Mouse (Mus musculus) E14TG2a.4 (cell line): Measurements from ENCODE around the gene Mpz.
"Not testable (repeated sequence)": the region's sequence is repeated elsewhere in the genome, so short reads cannot be mapped to it uniquely, and the experiment has no call there.

Experiments
- H3K27me3 ChIP-seq: 2 replicates; pipeline ENCODE4 v1.6.1; 2014; ENCODE audit warnings: low read length, control low read depth; ENCODE audit not compliant: insufficient read depth
- H3K36me3 ChIP-seq: 2 replicates; pipeline ENCODE4 v1.6.1; 2014; ENCODE audit warnings: low read length, control low read depth; ENCODE audit not compliant: insufficient read depth
- H3K4me1 ChIP-seq: replicated peaks from 2 replicates; pipeline ENCODE4 v1.6.1; 2014; ENCODE audit warnings: low read depth, low read length, control low read depth
- H3K4me3 ChIP-seq: replicated peaks from 2 replicates; pipeline ENCODE4 v1.5.1; 2014; ENCODE audit warnings: mild to moderate bottlenecking, low read length
- H3K9me3 ChIP-seq: 2 replicates; pipeline ENCODE4 v1.6.1; 2014; ENCODE audit warnings: low read length, control low read depth
- CTCF ChIP-seq: conservative IDR thresholded peaks from 2 replicates; pipeline ENCODE4 v1.5.1; 2014; ENCODE audit warnings: low read length
- NANOG ChIP-seq: IDR thresholded peaks from 2 replicates; pipeline ENCODE4 v1.6.1; 2014; ENCODE audit warnings: borderline replicate concordance, low read length, mixed read lengths
- POU5F1 ChIP-seq: IDR thresholded peaks from 2 replicates; pipeline ENCODE4 v1.6.1; 2014; ENCODE audit warnings: low read length, borderline replicate concordance

The Mpz gene

GRCm38 (mm10) chr1:171120893-171121292, 29.6 kb upstream of the Mpz start:
- TF ChIP-seq NANOG, result no peak
- TF ChIP-seq POU5F1, result no peak
- no peak for TF ChIP-seq CTCF
- no peaks in the 10 kb centered on the region for H3K9me3 ChIP-seq
- H3K4me1 ChIP-seq, result peaks cover 40% of the 10 kb centered on the region
- H3K36me3 ChIP-seq, result no peaks in the 10 kb centered on the region
- H3K27me3 ChIP-seq, result no peaks in the 10 kb centered on the region
- no peak overlapping the region for H3K4me3 ChIP-seq

GRCm38 (mm10) chr1:171121839-171122238, 28.7 kb upstream of the Mpz start:
- H3K4me3 ChIP-seq, result no peak overlapping the region
- peaks cover 50% of the 10 kb centered on the region for H3K4me1 ChIP-seq
- no peak for TF ChIP-seq CTCF
- TF ChIP-seq NANOG, result no peak
- no peak for TF ChIP-seq POU5F1
- no peaks in the 10 kb centered on the region for H3K9me3 ChIP-seq
- no peaks in the 10 kb centered on the region for H3K36me3 ChIP-seq
- H3K27me3 ChIP-seq, result no peaks in the 10 kb centered on the region

GRCm38 (mm10) chr1:171122932-171123331, 27.6 kb upstream of the Mpz start:
- H3K4me3 ChIP-seq, result no peak overlapping the region
- no peaks in the 10 kb centered on the region for H3K9me3 ChIP-seq
- no peaks in the 10 kb centered on the region for H3K27me3 ChIP-seq
- H3K36me3 ChIP-seq, result peaks cover 3% of the 10 kb centered on the region
- H3K4me1 ChIP-seq, result peaks cover 54% of the 10 kb centered on the region
- TF ChIP-seq NANOG (no peak), POU5F1 (no peak), CTCF (no peak)

DNA sequence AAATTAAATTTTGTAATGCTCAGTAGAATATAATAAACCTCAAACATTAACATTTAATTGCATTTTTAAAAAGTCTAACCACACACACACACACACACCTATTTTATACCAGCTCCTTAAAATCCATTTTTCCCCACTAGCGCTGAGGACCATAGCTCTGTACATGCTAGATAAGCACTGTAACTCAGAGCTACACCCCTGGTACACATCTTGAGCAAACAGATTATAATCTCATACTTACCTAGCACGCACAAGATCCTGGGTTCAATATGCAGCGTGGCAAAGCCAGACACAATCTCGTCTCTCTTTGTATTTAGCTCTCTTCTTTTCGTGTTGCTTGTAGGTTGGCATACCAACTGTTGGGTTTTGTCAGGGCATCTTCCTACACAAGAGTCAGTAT, 26.1 kb upstream of the Mpz start:
- H3K36me3 ChIP-seq, result peaks cover 17% of the 10 kb centered on the region
- TF ChIP-seq NANOG, result no peak
- TF ChIP-seq CTCF, result no peak
- TF ChIP-seq POU5F1, result no peak
- H3K4me3 ChIP-seq, result no peak overlapping the region
- H3K9me3 ChIP-seq, result no peaks in the 10 kb centered on the region
- peaks cover 61% of the 10 kb centered on the region for H3K4me1 ChIP-seq
- no peaks in the 10 kb centered on the region for H3K27me3 ChIP-seq

- peaks cover 56% of the 10 kb centered on the region for H3K36me3 ChIP-seq
- no peaks in the 10 kb centered on the region for H3K27me3 ChIP-seq
- peaks cover 73% of the 10 kb centered on the region for H3K4me1 ChIP-seq
- H3K4me3 ChIP-seq, result peak overlapping the region; percentile 55; the same call in 1 of the 2 replicates
- TF ChIP-seq POU5F1 (no peak), NANOG (no peak), CTCF (no peak)
- H3K9me3 ChIP-seq, result no peaks in the 10 kb centered on the region
These were observed 21.3 kb upstream of the Mpz start for GRCm38 (mm10) chr1:171129251-171129650.

DNA sequence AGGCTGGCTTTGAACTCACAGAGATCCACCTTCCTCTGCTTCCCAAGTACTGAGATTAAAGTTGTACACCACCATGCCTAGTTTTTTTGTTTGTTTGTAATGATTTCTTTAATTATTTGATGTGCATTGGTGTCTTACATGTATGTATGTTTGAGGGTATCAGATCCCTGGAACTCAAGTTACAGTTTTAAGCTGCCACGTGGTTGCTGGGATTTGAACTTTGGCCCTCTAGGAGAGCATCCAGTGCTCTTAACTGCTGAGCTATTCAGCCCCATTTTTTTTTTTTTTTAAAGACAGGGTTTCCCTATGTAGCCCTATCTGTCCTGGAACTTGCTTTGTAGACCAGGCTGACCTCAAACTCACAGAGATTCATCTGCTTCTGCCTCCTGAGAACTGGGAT, 19.5 kb upstream of the Mpz start:
- no peak overlapping the region for H3K4me3 ChIP-seq
- H3K36me3 ChIP-seq, result peaks cover 71% of the 10 kb centered on the region
- no peaks in the 10 kb centered on the region for H3K27me3 ChIP-seq
- TF ChIP-seq POU5F1 (no peak), NANOG (no peak), CTCF (no peak)
- no peaks in the 10 kb centered on the region for H3K9me3 ChIP-seq
- H3K4me1 ChIP-seq, result peaks cover 74% of the 10 kb centered on the region

DNA sequence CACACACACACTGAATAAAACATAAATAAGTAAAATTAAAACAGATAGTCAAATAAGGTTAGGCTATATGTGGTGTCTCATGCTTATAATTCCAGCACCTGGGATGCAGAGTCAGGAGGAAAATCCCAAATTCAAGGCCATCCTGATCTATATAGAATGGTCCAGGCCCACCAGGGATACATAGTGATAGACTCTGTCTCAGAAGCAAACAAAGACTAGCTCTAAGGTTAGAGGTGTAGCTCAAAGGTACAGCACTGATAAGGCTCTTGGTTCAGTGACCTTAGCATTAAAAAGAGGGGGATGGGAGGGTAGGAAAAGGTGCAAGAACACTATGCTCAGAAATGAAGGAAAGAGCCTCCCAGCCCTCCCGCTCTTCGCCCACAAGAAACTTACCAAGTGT, 14.9 kb upstream of the Mpz start:
- TF ChIP-seq NANOG (no peak), POU5F1 (no peak), CTCF (no peak)
- no peak overlapping the region for H3K4me3 ChIP-seq
- H3K36me3 ChIP-seq, result peaks cover 70% of the 10 kb centered on the region
- peaks cover 76% of the 10 kb centered on the region for H3K4me1 ChIP-seq
- no peaks in the 10 kb centered on the region for H3K9me3 ChIP-seq
- no peaks in the 10 kb centered on the region for H3K27me3 ChIP-seq

DNA sequence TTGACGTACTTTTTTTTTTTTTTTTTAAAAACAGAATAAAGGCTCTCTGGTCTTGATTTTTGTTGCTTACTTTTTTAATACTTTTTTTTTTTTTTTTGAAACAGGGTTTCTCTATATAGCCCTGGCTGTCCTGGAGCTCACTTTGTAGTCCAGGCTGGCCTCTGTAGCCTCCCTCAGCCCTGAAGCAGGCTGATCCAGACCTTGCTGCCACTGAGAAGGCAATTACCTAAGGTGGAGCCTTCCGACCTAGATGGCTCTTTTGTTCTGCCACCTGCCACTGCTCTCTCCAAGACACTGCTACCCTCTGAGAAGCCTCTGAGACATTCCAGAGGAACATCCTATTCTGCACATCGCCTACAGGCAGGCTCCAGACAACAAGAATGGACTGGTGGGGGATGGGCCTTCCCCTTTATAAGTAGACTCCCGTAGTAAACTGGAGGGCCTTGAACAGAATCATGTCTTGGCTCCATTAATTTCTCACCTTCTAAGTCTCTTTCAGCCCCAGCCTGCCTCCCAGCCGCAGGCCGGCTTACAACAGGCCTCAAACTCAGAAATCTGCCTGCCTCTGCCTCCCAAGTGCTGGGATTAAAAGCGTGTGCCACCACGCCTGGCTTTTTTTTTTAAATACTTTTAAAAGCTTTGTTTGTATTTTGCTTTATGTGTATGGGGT, 12.9 kb upstream of the Mpz start:
- not testable (repeated sequence) for H3K27me3 ChIP-seq
- peaks cover 71% of the 10 kb centered on the region for H3K36me3 ChIP-seq

DNA sequence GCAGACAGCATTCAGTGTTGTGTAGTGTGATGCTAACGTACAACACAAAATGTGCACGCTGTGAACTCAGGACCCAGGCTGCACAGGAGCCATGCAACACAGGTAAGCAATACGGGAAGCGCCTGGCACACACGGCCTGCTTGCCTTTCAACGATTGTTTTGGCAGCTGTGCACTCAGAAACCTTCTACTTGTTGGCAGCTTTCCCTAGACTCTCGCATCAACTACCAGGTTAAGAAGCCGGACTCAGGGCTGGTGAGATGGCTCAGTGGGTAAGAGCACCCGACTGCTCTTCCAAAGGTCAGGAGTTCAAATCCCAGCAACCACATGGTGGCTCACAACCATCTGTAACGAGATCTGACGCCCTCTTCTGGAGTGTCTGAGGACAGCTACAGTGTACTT, 7.5 kb upstream of the Mpz start:
- H3K4me3 ChIP-seq, result not testable (repeated sequence)

More for the DNA sequence above, 12.9 kb upstream of the Mpz start:
- not testable (repeated sequence) for H3K4me3 ChIP-seq, H3K9me3 ChIP-seq
- peaks cover 63% of the 10 kb centered on the region for H3K4me1 ChIP-seq

More for the DNA sequence above, 7.5 kb upstream of the Mpz start:
- Histone ChIP-seq H3K36me3 (peaks cover 68% of the 10 kb centered on the region), H3K4me1 (peaks cover 26% of the 10 kb centered on the region)
- not testable (repeated sequence) for H3K9me3 ChIP-seq, H3K27me3 ChIP-seq
